Mouse (Mus musculus) heart, postnatal 0 days (tissue): ENCODE data around the gene AC134908.4.

Experiments
- CTCF ChIP-seq: IDR thresholded peaks from 2 replicates; pipeline ENCODE4 v1.5.1; 2016; ENCODE audit warnings: antibody characterized with exemption, control low read depth, low read depth
- EP300 ChIP-seq: IDR thresholded peaks from 2 replicates; pipeline ENCODE4 v1.6.1; 2016; ENCODE audit warnings: antibody characterized with exemption, low read depth

- no peak for TF ChIP-seq CTCF
- no peak for TF ChIP-seq EP300
Observed at GRCm38 (mm10) chr17:25760148-25760547, 35.3 kb downstream of the AC134908.4 start.
